Mouse (Mus musculus) neural tube, embryonic 14.5 days (tissue): ENCODE measurements around the gene 4933400A11Rik. TPM values are rescaled to one million over a fixed set of nuclear protein-coding genes. Genes with fewer than 3 reads are reported as not detected.

Experiments used
- ATAC-seq: fragments of 200-750 bp; cut with Nextera tagmentation; 2 replicates; pipeline ENCODE4 v1.8.0; 2017; ENCODE audit warnings: low read depth, mild to moderate bottlenecking, moderate TSS enrichment, moderate library complexity
- H3K27ac ChIP-seq: fragments of 300-500 bp; sonication (generic); 2 replicates; pipeline ENCODE4 v1.5.1; 2014; ENCODE audit warnings: low read depth, mild to moderate bottlenecking, control low read depth, low read length, moderate library complexity, mixed read lengths
- H3K27me3 ChIP-seq: fragments of 300-500 bp; sonication (generic); 2 replicates; pipeline ENCODE4 v1.6.1; 2014; ENCODE audit warnings: low read length; ENCODE audit not compliant: control insufficient read depth, insufficient read depth
- H3K36me3 ChIP-seq: fragments of 300-500 bp; sonication (generic); 2 replicates; pipeline ENCODE4 v1.6.1; 2014; ENCODE audit warnings: low read length, mixed read lengths; ENCODE audit not compliant: control insufficient read depth, insufficient read depth
- H3K4me1 ChIP-seq: fragments of 300-500 bp; sonication (generic); 2 replicates; pipeline ENCODE4 v1.6.1; 2014; ENCODE audit warnings: low read length; ENCODE audit not compliant: control insufficient read depth, insufficient read depth
- H3K4me2 ChIP-seq: fragments of 300-500 bp; sonication (generic); 2 replicates; pipeline ENCODE4 v1.6.1; 2014; ENCODE audit warnings: mild to moderate bottlenecking, low read depth, low read length, control low read depth
- H3K4me3 ChIP-seq: fragments of 300-500 bp; sonication (generic); 2 replicates; pipeline ENCODE4 v1.5.1; 2014; ENCODE audit warnings: low read depth, low read length, control low read depth, mixed read lengths
- H3K9ac ChIP-seq: fragments of 300-500 bp; sonication (generic); replicated peaks from 2 replicates; pipeline ENCODE4 v1.6.1; 2014; ENCODE audit warnings: low read depth, mild to moderate bottlenecking, control low read depth, low read length, mixed read lengths
- H3K9me3 ChIP-seq: fragments of 300-500 bp; sonication (generic); 2 replicates; pipeline ENCODE4 v1.6.1; 2016; ENCODE audit warnings: low read length; ENCODE audit not compliant: control insufficient read depth
- WGBS: fragments of 180-500 bp; shearing (Covaris S2); extraction: QIAGEN DNeasy Blood & Tissue Kit; methylation state at CpG from one replicate; pipeline ENCODE4 v1.1.7; 2014; 5-methylcytosine and 5-hydroxymethylcytosine counted together
- polyA plus RNA-seq: library from polyadenylated mRNA; unstranded; fragments of >200 nt; fragmentation: Nextera tagmentation; extraction: Ambion mirVana; gene quantifications from 2 replicates; pipeline ENCODE4 v1.2.1, GENCODE M21; 2014

4933400A11Rik gene
- polyA plus RNA-seq, result not detected in 2 replicates

DNA sequence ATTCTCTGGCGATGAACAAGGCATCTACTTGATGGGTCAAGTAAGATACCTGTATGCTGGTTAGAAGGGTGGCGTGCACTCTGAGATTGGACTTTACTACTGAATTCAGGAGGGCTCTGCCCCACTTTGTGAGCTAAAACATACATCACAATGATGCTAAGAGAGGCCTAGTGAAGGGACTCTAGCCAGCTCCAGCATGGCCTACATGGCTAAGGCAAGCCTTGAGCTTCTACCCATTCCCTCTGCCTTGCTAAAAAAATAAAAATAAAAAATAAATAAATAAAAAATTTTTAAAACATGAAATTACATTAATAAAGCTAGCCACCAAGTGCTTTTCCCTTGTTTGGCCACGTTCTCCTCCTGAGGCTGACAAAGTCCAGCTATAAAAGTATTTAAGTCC, at the start of gene 4933400A11Rik:
Gene 4933400A11Rik, minus strand, starts transcription at position 101 of the 400 bp plus-strand sequence.
- no peaks in the 10 kb centered on the region for H3K4me1 ChIP-seq
- no peaks in the 10 kb centered on the region for H3K36me3 ChIP-seq
- ATAC-seq, result no peak
- no peak within 1 kb of the TSS for H3K9ac ChIP-seq
- no peak within 1 kb of the TSS for H3K4me3 ChIP-seq
- H3K27ac ChIP-seq, result no peak within 1 kb of the TSS
- WGBS, result 96% methylated on average over 3 of the region's 3 CpGs
- peaks cover 3% of the 10 kb centered on the region; the same call in 1 of the 2 replicates for H3K27me3 ChIP-seq
- no peak within 1 kb of the TSS for H3K4me2 ChIP-seq
- H3K9me3 ChIP-seq, result no peaks in the 10 kb centered on the region

DNA sequence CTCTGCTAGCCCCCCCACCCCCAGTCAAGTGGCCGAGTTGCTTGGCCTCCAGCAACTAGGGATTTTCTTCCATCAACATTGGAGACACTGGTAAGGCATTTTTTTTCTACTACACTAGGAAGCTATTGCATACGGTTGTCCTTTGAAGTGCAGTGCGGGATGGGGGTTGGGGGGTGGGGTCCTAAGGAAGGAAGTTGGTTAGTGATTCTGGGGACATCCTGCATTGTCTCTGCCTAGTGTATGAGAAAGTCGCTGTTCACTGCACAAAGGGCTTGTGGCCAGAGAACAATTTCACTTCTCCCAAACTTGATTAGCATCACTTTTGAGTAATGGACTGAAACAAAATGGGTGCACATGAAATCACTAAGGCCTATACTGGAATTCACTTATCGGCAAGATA, 48.7 kb upstream of the 4933400A11Rik start:
- ATAC-seq, result no peak
- Histone ChIP-seq H3K27me3 (no peaks in the 10 kb centered on the region), H3K4me2 (no peak overlapping the region; the same call in 1 of the 2 replicates), H3K36me3 (no peaks in the 10 kb centered on the region), H3K9ac (no peak overlapping the region), H3K4me1 (no peaks in the 10 kb centered on the region), H3K4me3 (no peak overlapping the region), H3K9me3 (no peaks in the 10 kb centered on the region), H3K27ac (no peak overlapping the region)
- 22% methylated on average over 5 of the region's 5 CpGs for WGBS

DNA sequence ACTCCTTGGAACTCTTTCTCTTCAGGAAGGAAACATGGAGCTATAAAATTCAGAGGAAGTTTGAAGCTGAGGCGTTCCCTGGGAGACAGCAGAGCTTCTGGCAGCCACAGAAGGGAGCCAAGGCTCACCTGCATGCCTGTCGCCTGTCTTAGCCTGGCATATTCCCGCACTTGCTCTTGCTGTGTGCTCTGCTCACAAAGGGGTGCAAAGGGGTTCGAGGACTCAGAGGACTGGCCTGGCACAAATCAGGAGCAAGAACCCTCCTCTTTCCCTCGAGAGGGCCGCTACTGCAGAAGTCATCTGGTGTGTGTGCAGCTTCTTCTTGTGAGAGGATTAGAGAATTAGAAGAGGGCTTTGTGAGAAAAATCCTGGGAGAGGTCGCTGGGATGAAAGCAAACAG, 48.3 kb upstream of the 4933400A11Rik start:
- H3K36me3 ChIP-seq, result no peaks in the 10 kb centered on the region
- no peaks in the 10 kb centered on the region for H3K9me3 ChIP-seq
- H3K27me3 ChIP-seq, result no peaks in the 10 kb centered on the region
- H3K27ac ChIP-seq, result no peak overlapping the region
- H3K4me2 ChIP-seq, result no peak overlapping the region
- H3K4me3 ChIP-seq, result no peak overlapping the region
- no peaks in the 10 kb centered on the region for H3K4me1 ChIP-seq
- 21% methylated on average over 7 of the region's 7 CpGs for WGBS
- H3K9ac ChIP-seq, result no peak overlapping the region
- ATAC-seq, result no peak

DNA sequence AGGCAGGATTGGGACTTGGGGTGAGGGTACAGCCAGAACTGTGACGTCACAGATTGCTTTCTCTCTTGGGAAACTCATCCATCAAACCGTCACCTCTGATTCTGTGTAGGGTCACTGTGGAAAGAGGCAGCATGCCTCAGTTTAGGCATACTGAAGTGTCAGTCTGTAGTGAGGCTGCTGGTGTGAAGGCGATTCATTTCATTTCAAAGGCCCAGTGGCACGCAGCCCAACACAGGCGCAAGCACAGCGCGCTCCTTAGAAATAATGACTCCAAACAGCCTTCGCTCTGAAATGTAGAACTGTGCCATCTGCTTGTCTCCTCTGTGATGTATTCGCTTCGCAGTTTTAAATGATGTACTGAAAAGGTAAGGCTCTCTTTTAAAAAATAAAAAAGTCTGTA, 47.5 kb upstream of the 4933400A11Rik start:
- Histone ChIP-seq H3K27ac (no peak overlapping the region), H3K36me3 (no peaks in the 10 kb centered on the region), H3K9ac (no peak overlapping the region), H3K4me1 (no peaks in the 10 kb centered on the region), H3K27me3 (no peaks in the 10 kb centered on the region), H3K4me3 (no peak overlapping the region), H3K9me3 (no peaks in the 10 kb centered on the region), H3K4me2 (no peak overlapping the region)
- WGBS, result 35% methylated on average over 10 of the region's 10 CpGs
- peak; percentile 68; the same call in 1 of the 2 replicates for ATAC-seq

DNA sequence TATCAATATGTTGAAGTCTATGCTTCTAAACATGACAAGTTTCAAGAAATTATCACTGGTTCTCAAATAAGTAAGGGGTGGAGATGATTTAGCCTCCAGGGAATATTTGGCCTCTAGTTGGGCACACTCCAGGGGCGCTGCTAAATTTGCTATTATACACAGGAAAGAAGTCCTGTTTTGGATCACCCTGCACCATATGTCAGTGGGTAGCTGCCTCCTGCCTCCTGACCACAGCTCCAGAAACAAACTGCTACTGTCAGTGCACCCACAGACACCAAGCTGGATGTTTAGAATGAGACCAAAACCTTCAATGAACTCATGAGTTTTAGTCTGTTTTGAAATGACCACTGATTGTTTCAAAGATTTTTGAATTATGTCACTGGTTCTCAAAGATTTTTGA, 34.2 kb upstream of the 4933400A11Rik start:
- WGBS, result 72% methylated on average over 1 of the region's 1 CpGs
- H3K27me3 ChIP-seq, result no peaks in the 10 kb centered on the region
- no peak for ATAC-seq

DNA sequence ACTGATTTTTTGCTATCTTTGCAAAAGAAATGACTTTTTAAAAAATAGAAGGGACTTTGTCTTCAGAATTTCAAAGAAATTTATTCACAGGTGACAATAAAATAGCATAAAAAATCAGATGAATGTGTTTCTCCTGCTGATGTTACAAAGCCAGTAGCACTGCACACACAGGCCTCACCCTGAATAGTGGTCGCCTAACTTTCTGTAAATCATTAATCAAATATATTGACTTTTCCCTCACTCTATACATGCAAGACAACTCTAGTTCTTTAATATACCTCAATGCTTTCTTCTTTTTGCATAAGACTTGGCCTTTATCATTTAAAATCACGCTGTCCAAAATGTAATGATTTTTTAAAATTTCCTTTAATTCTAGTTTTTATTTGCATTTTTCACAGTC, 32.3 kb upstream of the 4933400A11Rik start:
- H3K9ac ChIP-seq, result no peak overlapping the region
- ATAC-seq, result no peak
- H3K27ac ChIP-seq, result no peak overlapping the region
- no peak overlapping the region for H3K4me2 ChIP-seq
- H3K4me3 ChIP-seq, result no peak overlapping the region
- no peaks in the 10 kb centered on the region for H3K4me1 ChIP-seq
- no peaks in the 10 kb centered on the region for H3K9me3 ChIP-seq
- 74% methylated on average over 2 of the region's 2 CpGs for WGBS
- no peaks in the 10 kb centered on the region for H3K36me3 ChIP-seq
- no peaks in the 10 kb centered on the region for H3K27me3 ChIP-seq

More for the DNA sequence above, 34.2 kb upstream of the 4933400A11Rik start:
- Histone ChIP-seq H3K9ac (no peak overlapping the region), H3K4me3 (no peak overlapping the region), H3K27ac (no peak overlapping the region), H3K4me2 (no peak overlapping the region), H3K36me3 (no peaks in the 10 kb centered on the region), H3K9me3 (no peaks in the 10 kb centered on the region), H3K4me1 (no peaks in the 10 kb centered on the region)

DNA sequence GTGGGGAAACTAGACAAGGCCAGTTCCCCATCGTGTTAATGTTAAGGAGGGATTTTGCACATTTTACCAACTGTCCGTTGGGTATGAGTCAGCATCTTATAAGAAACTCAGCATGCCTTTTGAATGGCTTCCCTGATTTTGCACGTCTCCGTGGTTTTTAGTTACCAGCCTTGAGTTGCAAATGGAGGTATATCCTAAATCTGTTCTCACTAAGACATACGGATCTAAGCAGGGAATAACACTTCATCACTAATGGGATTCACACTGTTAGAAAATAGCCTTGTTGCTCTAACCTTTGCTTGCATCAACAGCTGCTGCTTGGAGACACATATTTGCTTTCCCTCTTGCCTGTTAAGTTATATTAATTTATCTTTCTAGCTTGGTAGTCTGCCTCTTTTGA, 31.9 kb upstream of the 4933400A11Rik start:
- Histone ChIP-seq H3K27me3 (no peaks in the 10 kb centered on the region), H3K4me2 (no peak overlapping the region), H3K36me3 (no peaks in the 10 kb centered on the region), H3K9me3 (no peaks in the 10 kb centered on the region), H3K27ac (no peak overlapping the region), H3K4me3 (no peak overlapping the region), H3K9ac (no peak overlapping the region), H3K4me1 (no peaks in the 10 kb centered on the region)
- no peak for ATAC-seq
- WGBS, result 60% methylated on average over 5 of the region's 5 CpGs

DNA sequence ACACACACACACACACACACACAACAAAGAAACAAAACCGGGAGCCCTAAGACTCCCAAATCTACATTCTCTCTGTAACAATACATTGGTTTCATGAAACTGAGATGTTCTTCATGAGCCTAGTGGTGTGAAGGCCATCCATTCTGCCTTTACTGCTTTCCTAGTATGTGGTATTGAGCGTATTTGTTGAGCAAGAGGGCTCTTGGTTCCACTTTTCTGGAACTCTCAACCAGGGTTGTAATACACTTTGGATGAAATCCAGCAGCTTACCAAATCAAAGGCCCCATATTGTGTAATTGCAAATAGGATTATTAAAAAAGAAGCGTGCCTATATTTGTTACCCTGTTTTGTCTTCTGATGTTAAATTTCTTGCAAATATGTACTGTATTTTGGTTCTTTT, 28.3 kb upstream of the 4933400A11Rik start:
- Histone ChIP-seq H3K4me3 (no peak overlapping the region), H3K9me3 (no peaks in the 10 kb centered on the region), H3K4me2 (no peak overlapping the region), H3K36me3 (no peaks in the 10 kb centered on the region), H3K9ac (no peak overlapping the region), H3K27me3 (no peaks in the 10 kb centered on the region), H3K27ac (no peak overlapping the region), H3K4me1 (no peaks in the 10 kb centered on the region)
- no peak for ATAC-seq
- 88% methylated on average over 3 of the region's 3 CpGs for WGBS

DNA sequence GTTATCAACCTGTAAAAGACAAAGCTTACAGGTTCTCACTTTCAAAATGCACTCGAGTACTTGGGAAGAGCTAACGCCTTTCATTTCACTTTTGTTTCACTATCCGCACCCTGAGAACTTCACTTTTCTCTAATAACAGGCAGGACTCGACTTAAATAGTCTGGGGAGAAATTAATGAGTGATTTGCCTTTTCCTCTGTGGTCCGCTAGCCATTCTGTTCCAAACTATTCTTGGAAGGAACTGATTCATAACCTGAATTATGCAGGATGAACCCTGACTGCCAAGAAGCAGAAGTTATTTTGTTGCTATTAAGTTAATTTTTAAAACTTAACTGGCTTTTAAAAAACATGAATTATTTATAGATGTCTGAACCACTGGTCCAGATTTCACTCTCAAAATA, 26.4 kb upstream of the 4933400A11Rik start:
- WGBS, result 59% methylated on average over 5 of the region's 5 CpGs
- H3K27me3 ChIP-seq, result no peaks in the 10 kb centered on the region; the same call in 1 of the 2 replicates
- no peak overlapping the region for H3K4me3 ChIP-seq
- H3K27ac ChIP-seq, result no peak overlapping the region
- no peaks in the 10 kb centered on the region for H3K9me3 ChIP-seq
- no peaks in the 10 kb centered on the region for H3K36me3 ChIP-seq
- no peak for ATAC-seq
- H3K9ac ChIP-seq, result no peak overlapping the region
- no peaks in the 10 kb centered on the region for H3K4me1 ChIP-seq
- no peak overlapping the region for H3K4me2 ChIP-seq
